Mouse (Mus musculus) R1 (cell line): ENCODE data around the gene Zfp1.

Experiments used
- DNase-seq: peaks from one replicate; pipeline ENCODE4 v3.0.0-alpha.2; 2018; ENCODE audit warnings: low read depth, low spot score

Gene Zfp1

GRCm38 (mm10) chr8:111712588-111712987 lies 69.4 kb downstream of the Zfp1 start:
- peak; percentile 76 for DNase-seq

GRCm38 (mm10) chr8:111713291-111713690 lies 70.1 kb downstream of the Zfp1 start:
- no peak for DNase-seq

- DNase-seq = no peak
Observed at GRCm38 (mm10) chr8:111713817-111714216, 70.6 kb downstream of the Zfp1 start.

GRCm38 (mm10) chr8:111714295-111714694 lies 71.1 kb downstream of the Zfp1 start:
- DNase-seq = no peak

- no peak for DNase-seq
Observed at GRCm38 (mm10) chr8:111715514-111715913, 72.3 kb downstream of the Zfp1 start.

GRCm38 (mm10) chr8:111716603-111717487 lies 73.6 kb downstream of the Zfp1 start:
- DNase-seq = no peak

GRCm38 (mm10) chr8:111717488-111717792 lies 74.2 kb downstream of the Zfp1 start:
- no peak for DNase-seq

GRCm38 (mm10) chr8:111717866-111718265 lies 74.7 kb downstream of the Zfp1 start:
- peak; percentile 72 for DNase-seq

GRCm38 (mm10) chr8:111718937-111719336 lies 75.7 kb downstream of the Zfp1 start:
- DNase-seq = no peak

- DNase-seq = no peak
Observed at GRCm38 (mm10) chr8:111720115-111720544, 76.9 kb downstream of the Zfp1 start.
